Mouse (Mus musculus): ENCODE measurements around the gene Fbxl15. TPM values are rescaled to one million over a fixed set of nuclear protein-coding genes. Genes with fewer than 3 reads are reported as not detected.
A peak's percentile ranks its signal among the peaks of the same experiment; 100 is the strongest.

Gene Fbxl15
- polyA plus RNA-seq, 1 experiment from 2014 or later, result 14.2 TPM

- 90% methylated on average over 9 of the region's 9 CpGs for WGBS
- no peaks in the 10 kb centered on the region for H3K9me3 ChIP-seq (ENCODE audit: control insufficient read depth, low read length)
- no peak overlapping the region for H3K9ac ChIP-seq (ENCODE audit: low read depth, low read length)
- no peak overlapping the region for H3K27ac ChIP-seq (ENCODE audit: low read depth, low read length)
- peaks cover 10% of the 10 kb centered on the region for H3K36me3 ChIP-seq (ENCODE audit: control insufficient read depth, insufficient read depth, low read length)
- H3K4me1 ChIP-seq (ENCODE audit: control insufficient read depth, insufficient read depth, low read length), result peaks cover 14% of the 10 kb centered on the region
- ATAC-seq (ENCODE audit: low FRiP score, low TSS enrichment), result no peak
- H3K27me3 ChIP-seq (ENCODE audit: control insufficient read depth, insufficient read depth, low read length), result peaks cover 10% of the 10 kb centered on the region; the same call in 1 of the 2 replicates
- no peak overlapping the region for H3K4me2 ChIP-seq (replicated peaks; ENCODE audit: low read depth, low read length)
- H3K4me3 ChIP-seq (ENCODE audit: low read length), result no peak overlapping the region
These were observed 21.2 kb upstream of the Fbxl15 start for GRCm38 (mm10) chr19:46306751-46307289.

DNA sequence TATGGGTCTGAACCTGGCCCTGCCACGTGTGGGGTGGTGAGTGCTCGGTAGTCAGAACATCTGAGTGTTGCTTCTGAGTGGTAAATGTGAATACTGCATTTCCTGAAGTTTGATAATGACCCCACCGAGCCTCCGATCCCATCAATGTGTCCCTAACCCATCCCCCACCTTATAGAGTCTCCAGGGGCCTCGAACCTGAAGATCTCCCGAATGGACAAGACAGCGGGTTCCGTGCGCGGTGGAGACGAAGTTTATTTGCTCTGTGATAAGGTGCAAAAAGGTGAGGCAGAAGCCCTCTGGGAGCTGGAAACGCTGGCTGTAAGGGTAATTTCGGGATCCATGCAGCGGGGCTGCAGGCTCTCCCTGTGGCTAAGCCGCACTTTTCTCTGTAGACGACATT lies 20.2 kb upstream of the Fbxl15 start:
- H3K4me2 ChIP-seq (replicated peaks; ENCODE audit: low read depth, low read length), result no peak overlapping the region
- no peak for ATAC-seq (ENCODE audit: low FRiP score, low TSS enrichment)
- no peak overlapping the region for H3K4me3 ChIP-seq (ENCODE audit: low read length)
- H3K36me3 ChIP-seq (ENCODE audit: control insufficient read depth, insufficient read depth, low read length), result peaks cover 10% of the 10 kb centered on the region
- no peak overlapping the region for H3K27ac ChIP-seq (ENCODE audit: low read depth, low read length)
- H3K9ac ChIP-seq (ENCODE audit: low read depth, low read length), result no peak overlapping the region
- peaks cover 10% of the 10 kb centered on the region; the same call in 1 of the 2 replicates for H3K27me3 ChIP-seq (ENCODE audit: control insufficient read depth, insufficient read depth, low read length)
- H3K9me3 ChIP-seq (ENCODE audit: control insufficient read depth, low read length), result no peaks in the 10 kb centered on the region
- peaks cover 14% of the 10 kb centered on the region for H3K4me1 ChIP-seq (ENCODE audit: control insufficient read depth, insufficient read depth, low read length)
- WGBS, result 83% methylated on average over 16 of the region's 16 CpGs

DNA sequence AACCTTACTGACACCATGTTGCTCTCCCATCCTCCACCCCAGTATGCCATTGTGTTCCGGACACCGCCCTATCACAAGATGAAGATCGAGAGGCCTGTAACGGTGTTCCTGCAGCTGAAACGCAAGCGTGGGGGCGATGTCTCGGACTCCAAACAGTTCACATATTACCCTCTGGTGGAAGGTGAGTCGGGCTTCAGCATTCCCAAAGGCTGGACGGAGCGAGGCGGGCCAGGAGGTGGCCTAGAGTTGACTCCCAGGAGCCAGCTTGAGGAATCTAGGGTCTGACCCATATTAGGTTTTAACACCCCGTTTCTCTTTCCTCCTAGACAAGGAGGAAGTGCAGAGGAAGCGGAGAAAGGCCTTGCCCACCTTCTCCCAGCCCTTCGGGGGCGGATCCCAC lies 19.7 kb upstream of the Fbxl15 start:
- Histone ChIP-seq H3K4me1 (ENCODE audit: control insufficient read depth, insufficient read depth, low read length) (peaks cover 14% of the 10 kb centered on the region), H3K4me2 (replicated peaks; ENCODE audit: low read depth, low read length) (peak overlapping the region; percentile 90; the same call in 1 of the 2 replicates), H3K9ac (ENCODE audit: low read depth, low read length) (peak overlapping the region; percentile 58; the same call in 1 of the 2 replicates), H3K27ac (ENCODE audit: low read depth, low read length) (no peak overlapping the region), H3K9me3 (ENCODE audit: control insufficient read depth, low read length) (no peaks in the 10 kb centered on the region), H3K36me3 (ENCODE audit: control insufficient read depth, insufficient read depth, low read length) (peaks cover 10% of the 10 kb centered on the region), H3K4me3 (ENCODE audit: low read length) (no peak overlapping the region), H3K27me3 (ENCODE audit: control insufficient read depth, insufficient read depth, low read length) (peaks cover 10% of the 10 kb centered on the region; the same call in 1 of the 2 replicates)
- ATAC-seq (ENCODE audit: low FRiP score, low TSS enrichment), result no peak
- WGBS, result 55% methylated on average over 16 of the region's 16 CpGs

- Histone ChIP-seq H3K4me2 (replicated peaks; ENCODE audit: low read depth, low read length) (peak overlapping the region; percentile 90), H3K9ac (ENCODE audit: low read depth, low read length) (peak overlapping the region; percentile 58), H3K36me3 (ENCODE audit: control insufficient read depth, insufficient read depth, low read length) (peaks cover 10% of the 10 kb centered on the region), H3K27ac (ENCODE audit: low read depth, low read length) (no peak overlapping the region), H3K9me3 (ENCODE audit: control insufficient read depth, low read length) (no peaks in the 10 kb centered on the region), H3K4me1 (ENCODE audit: control insufficient read depth, insufficient read depth, low read length) (peaks cover 14% of the 10 kb centered on the region), H3K4me3 (ENCODE audit: low read length) (peak overlapping the region; percentile 41), H3K27me3 (ENCODE audit: control insufficient read depth, insufficient read depth, low read length) (peaks cover 16% of the 10 kb centered on the region)
- 1% methylated on average over 45 of the region's 47 CpGs for WGBS
- peak; percentile 12; the same call in 1 of the 2 replicates for ATAC-seq (ENCODE audit: low FRiP score, low TSS enrichment)
These were observed 19.1 kb upstream of the Fbxl15 start for GRCm38 (mm10) chr19:46308706-46309435.

GRCm38 (mm10) chr19:46309651-46310305 lies 18.2 kb upstream of the Fbxl15 start:
- WGBS, result 83% methylated on average over 21 of the region's 21 CpGs
- H3K36me3 ChIP-seq (ENCODE audit: control insufficient read depth, insufficient read depth, low read length), result peaks cover 10% of the 10 kb centered on the region
- H3K4me1 ChIP-seq (ENCODE audit: control insufficient read depth, insufficient read depth, low read length), result peaks cover 14% of the 10 kb centered on the region
- H3K9ac ChIP-seq (ENCODE audit: low read depth, low read length), result no peak overlapping the region
- H3K9me3 ChIP-seq (ENCODE audit: control insufficient read depth, low read length), result no peaks in the 10 kb centered on the region
- H3K4me2 ChIP-seq (replicated peaks; ENCODE audit: low read depth, low read length), result no peak overlapping the region
- no peak for ATAC-seq (ENCODE audit: low FRiP score, low TSS enrichment)
- H3K4me3 ChIP-seq (ENCODE audit: low read length), result no peak overlapping the region
- peaks cover 25% of the 10 kb centered on the region for H3K27me3 ChIP-seq (ENCODE audit: control insufficient read depth, insufficient read depth, low read length)
- no peak overlapping the region for H3K27ac ChIP-seq (ENCODE audit: low read depth, low read length)

DNA sequence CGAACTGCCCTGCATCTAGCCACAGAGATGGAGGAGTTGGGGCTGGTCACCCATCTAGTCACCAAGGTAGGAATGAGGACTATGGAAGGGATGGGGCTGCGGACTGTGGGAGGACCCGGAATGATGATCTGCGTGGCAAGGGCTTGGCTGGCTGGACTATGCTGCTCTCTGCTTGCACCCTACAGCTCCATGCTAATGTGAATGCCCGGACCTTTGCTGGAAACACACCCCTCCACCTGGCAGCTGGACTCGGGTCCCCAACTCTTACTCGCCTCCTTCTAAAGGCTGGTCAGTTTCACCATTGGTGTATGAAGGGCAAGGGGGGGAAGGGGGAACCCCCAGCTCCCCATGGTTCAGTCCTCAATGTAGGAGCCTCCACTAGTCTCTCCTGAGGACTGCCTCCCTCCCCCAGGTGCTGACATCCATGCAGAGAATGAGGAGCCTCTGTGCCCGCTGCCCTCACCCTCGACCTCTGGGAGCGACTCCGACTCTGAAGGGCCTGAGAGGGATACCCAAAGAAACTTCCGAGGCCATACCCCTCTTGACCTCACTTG lies 17.6 kb upstream of the Fbxl15 start:
- WGBS, result 91% methylated on average over 12 of the region's 12 CpGs
- H3K27ac ChIP-seq (ENCODE audit: low read depth, low read length), result no peak overlapping the region
- H3K27me3 ChIP-seq (ENCODE audit: control insufficient read depth, insufficient read depth, low read length), result peaks cover 31% of the 10 kb centered on the region
- H3K4me2 ChIP-seq (replicated peaks; ENCODE audit: low read depth, low read length), result no peak overlapping the region
- H3K4me3 ChIP-seq (ENCODE audit: low read length), result no peak overlapping the region
- no peak overlapping the region for H3K9ac ChIP-seq (ENCODE audit: low read depth, low read length)
- H3K4me1 ChIP-seq (ENCODE audit: control insufficient read depth, insufficient read depth, low read length), result peaks cover 9% of the 10 kb centered on the region
- H3K9me3 ChIP-seq (ENCODE audit: control insufficient read depth, low read length), result no peaks in the 10 kb centered on the region
- peaks cover 10% of the 10 kb centered on the region for H3K36me3 ChIP-seq (ENCODE audit: control insufficient read depth, insufficient read depth, low read length)
- no peak for ATAC-seq (ENCODE audit: low FRiP score, low TSS enrichment)

DNA sequence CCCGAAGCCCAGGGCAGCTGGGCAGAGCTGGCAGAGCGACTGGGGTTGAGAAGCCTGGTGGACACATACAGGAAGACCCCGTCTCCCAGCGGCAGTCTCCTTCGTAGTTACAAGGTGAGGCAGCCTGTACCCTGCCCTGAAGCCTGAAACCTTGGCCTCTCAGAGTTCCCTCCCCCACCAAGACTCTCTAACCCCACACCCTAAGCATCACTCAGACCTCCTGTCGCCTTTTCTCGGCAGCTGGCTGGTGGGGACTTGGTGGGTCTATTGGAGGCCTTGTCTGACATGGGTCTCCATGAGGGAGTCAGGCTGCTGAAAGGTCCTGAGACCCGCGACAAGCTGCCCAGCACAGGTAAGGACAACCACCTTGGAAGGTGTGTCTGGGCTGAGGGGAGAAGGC lies 16.6 kb upstream of the Fbxl15 start:
- Histone ChIP-seq H3K27ac (ENCODE audit: low read depth, low read length) (no peak overlapping the region), H3K36me3 (ENCODE audit: control insufficient read depth, insufficient read depth, low read length) (peaks cover 10% of the 10 kb centered on the region), H3K4me2 (replicated peaks; ENCODE audit: low read depth, low read length) (no peak overlapping the region), H3K4me3 (ENCODE audit: low read length) (no peak overlapping the region), H3K9me3 (ENCODE audit: control insufficient read depth, low read length) (no peaks in the 10 kb centered on the region), H3K4me1 (ENCODE audit: control insufficient read depth, insufficient read depth, low read length) (peaks cover 7% of the 10 kb centered on the region), H3K27me3 (ENCODE audit: control insufficient read depth, insufficient read depth, low read length) (peaks cover 40% of the 10 kb centered on the region), H3K9ac (ENCODE audit: low read depth, low read length) (no peak overlapping the region)
- WGBS, result 86% methylated on average over 9 of the region's 9 CpGs
- ATAC-seq (ENCODE audit: low FRiP score, low TSS enrichment), result no peak

DNA sequence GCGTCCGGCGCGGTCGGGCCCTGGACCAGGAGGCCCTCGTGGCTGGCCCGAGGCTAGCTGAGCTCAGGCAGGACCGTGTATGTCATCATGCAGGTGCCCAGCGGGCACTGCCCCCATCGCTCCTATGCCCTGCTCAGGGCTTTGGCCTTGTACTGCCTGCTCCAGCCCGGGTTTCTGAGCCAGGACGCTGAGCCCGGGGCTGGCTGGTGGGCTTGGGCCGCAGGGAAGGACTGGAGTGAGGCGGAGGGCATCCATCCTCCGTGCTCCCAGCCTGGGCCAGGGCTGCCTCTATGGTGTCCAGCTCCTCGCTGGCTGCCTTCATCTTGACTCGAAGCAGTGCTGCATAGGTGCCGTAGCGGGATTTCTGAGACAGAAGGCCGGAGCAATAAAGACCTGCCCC lies 15.4 kb upstream of the Fbxl15 start:
- H3K9ac ChIP-seq (ENCODE audit: low read depth, low read length), result no peak overlapping the region
- peaks cover 6% of the 10 kb centered on the region; the same call in 1 of the 2 replicates for H3K4me1 ChIP-seq (ENCODE audit: control insufficient read depth, insufficient read depth, low read length)
- H3K27ac ChIP-seq (ENCODE audit: low read depth, low read length), result no peak overlapping the region
- no peak overlapping the region for H3K4me2 ChIP-seq (replicated peaks; ENCODE audit: low read depth, low read length)
- H3K4me3 ChIP-seq (ENCODE audit: low read length), result no peak overlapping the region
- peaks cover 52% of the 10 kb centered on the region for H3K27me3 ChIP-seq (ENCODE audit: control insufficient read depth, insufficient read depth, low read length)
- H3K36me3 ChIP-seq (ENCODE audit: control insufficient read depth, insufficient read depth, low read length), result peaks cover 10% of the 10 kb centered on the region
- H3K9me3 ChIP-seq (ENCODE audit: control insufficient read depth, low read length), result no peaks in the 10 kb centered on the region
- ATAC-seq (ENCODE audit: low FRiP score, low TSS enrichment), result no peak
- 93% methylated on average over 21 of the region's 21 CpGs for WGBS

Measured in kidney, embryonic 14.5 days (tissue).